Mouse (Mus musculus): ENCODE data around the gene Adamts14.

Adamts14 gene

GRCm38 (mm10) chr10:61177751-61178150 is 95.5 kb downstream of the Adamts14 start:
- DNase-seq (ENCODE audit: low spot score), result no peak

- no peak for DNase-seq (ENCODE audit: low spot score)
These were observed 96.9 kb downstream of the Adamts14 start for GRCm38 (mm10) chr10:61176221-61176790.

GRCm38 (mm10) chr10:61175442-61176204 is 97.6 kb downstream of the Adamts14 start:
- DNase-seq (ENCODE audit: low spot score), result no peak

GRCm38 (mm10) chr10:61174711-61175441 is 98.4 kb downstream of the Adamts14 start:
- no peak for DNase-seq (ENCODE audit: low spot score)

GRCm38 (mm10) chr10:61172496-61172895 is 100.7 kb downstream of the Adamts14 start:
- DNase-seq (ENCODE audit: low spot score), result no peak

- no peak for DNase-seq (ENCODE audit: low spot score)
These were observed 101.6 kb downstream of the Adamts14 start, which contains the start of gene Tbata for GRCm38 (mm10) chr10:61171654-61172053. TSS of gene Tbata (plus strand) at chr10:61171954.

GRCm38 (mm10) chr10:61168393-61168792 is 104.8 kb downstream of the Adamts14 start:
- DNase-seq (ENCODE audit: low spot score), result no peak

- DNase-seq (ENCODE audit: low spot score), result no peak
These were observed 105.7 kb downstream of the Adamts14 start for GRCm38 (mm10) chr10:61167333-61168096.

GRCm38 (mm10) chr10:61162366-61162765 is 110.9 kb downstream of the Adamts14 start:
- no peak for DNase-seq (ENCODE audit: low spot score)

- DNase-seq (ENCODE audit: low spot score), result no peak
These were observed 112.6 kb downstream of the Adamts14 start for GRCm38 (mm10) chr10:61160671-61161070.

- no peak for DNase-seq (ENCODE audit: low spot score)
These were observed 113.1 kb downstream of the Adamts14 start for GRCm38 (mm10) chr10:61160089-61160488.

GRCm38 (mm10) chr10:61158594-61158993 is 114.6 kb downstream of the Adamts14 start:
- no peak for DNase-seq (ENCODE audit: low spot score)

GRCm38 (mm10) chr10:61156453-61156852 is 116.8 kb downstream of the Adamts14 start:
- DNase-seq (ENCODE audit: low spot score), result no peak

- DNase-seq (ENCODE audit: low spot score), result no peak
These were observed 117.6 kb downstream of the Adamts14 start for GRCm38 (mm10) chr10:61155611-61156010.

GRCm38 (mm10) chr10:61152131-61152530 is 121.1 kb downstream of the Adamts14 start:
- no peak for DNase-seq (ENCODE audit: low spot score)

GRCm38 (mm10) chr10:61150616-61151015 is 122.6 kb downstream of the Adamts14 start:
- DNase-seq (ENCODE audit: low spot score), result no peak

- no peak for DNase-seq (ENCODE audit: low spot score)
These were observed 123.8 kb downstream of the Adamts14 start for GRCm38 (mm10) chr10:61149476-61149875.

GRCm38 (mm10) chr10:61147157-61148040 is 125.8 kb downstream of the Adamts14 start, which contains the start of gene Sgpl1:
TSS of gene Sgpl1 (minus strand) at chr10:61147703.
- DNase-seq (ENCODE audit: low spot score), result peak; percentile 77
